Mouse (Mus musculus) cerebellum, adult 11-12 months (tissue): ENCODE data around the gene Olfr448.

ENCODE experiments used
- DNase-seq: peaks from one replicate; pipeline ENCODE4 v3.0.0; 2022

Olfr448 gene

DNA sequence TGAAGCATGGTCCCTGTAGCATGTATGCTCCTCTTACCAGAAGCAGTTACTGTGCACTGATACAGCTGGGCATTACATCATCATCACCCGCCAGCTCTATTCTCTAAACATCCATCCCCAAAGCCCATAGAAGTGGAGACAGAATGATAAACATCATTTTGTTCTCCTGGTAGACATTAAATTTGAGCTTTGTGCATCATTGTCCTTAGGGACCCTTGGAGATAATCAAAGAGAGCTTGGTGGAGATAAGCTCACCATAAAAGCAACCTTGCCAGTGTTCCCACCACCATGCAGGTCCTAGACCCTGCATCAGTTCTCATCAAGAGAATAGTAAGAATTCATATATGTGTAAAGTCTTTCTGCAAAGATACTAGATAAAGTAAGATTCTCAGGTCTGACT lies at the start of gene Olfr448:
Gene Olfr448 (plus strand): TSS at position 301 of the 400 bp plus-strand sequence.
- no peak for DNase-seq

DNA sequence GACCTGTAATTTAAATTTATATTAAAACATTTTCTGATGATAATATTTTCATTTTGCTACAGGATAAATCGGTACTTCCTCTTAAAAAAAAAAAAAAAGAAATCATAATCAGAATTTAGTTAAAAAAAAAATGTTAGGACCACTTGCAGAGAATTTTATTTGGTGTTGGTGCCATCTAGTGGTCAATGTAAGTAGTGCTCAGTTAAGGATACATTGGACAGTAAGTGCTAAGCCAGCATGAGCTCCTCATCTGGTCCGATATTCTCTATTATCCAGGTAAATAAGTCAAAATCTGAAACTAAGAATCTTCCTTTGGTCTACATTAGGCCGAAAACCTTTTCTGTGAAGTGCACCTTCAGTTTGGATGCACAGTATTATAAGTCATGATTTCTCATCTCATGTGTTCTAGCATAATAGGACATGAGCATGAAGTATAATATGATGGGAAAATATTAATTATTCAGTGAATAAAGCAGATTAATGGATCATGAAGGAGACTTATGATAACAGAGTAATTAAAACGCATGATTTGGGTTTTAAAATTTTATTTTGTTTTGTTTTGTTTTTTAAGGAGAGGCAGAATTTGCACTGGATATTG lies 29.9 kb upstream of the Olfr448 start:
- DNase-seq, result no peak

DNA sequence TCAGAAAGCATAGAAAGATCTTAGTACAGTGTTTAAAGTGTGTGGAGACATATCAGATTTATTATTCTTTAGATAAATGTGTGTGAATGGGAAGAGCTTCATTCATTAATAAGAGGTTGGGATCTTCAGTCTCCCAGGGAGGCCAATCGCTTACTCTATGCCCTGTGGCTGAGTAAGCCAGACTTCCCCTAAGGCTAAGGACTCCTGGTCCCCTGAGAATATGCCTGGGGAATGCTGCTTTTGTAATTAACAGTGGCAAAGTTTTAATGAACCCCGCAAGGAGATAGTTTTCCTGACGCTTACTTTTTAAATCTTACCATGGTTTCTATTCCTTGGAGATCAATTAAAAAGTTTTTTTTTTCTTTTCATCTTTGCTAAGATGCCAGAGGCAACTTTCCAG lies 20.5 kb upstream of the Olfr448 start:
- no peak for DNase-seq

DNA sequence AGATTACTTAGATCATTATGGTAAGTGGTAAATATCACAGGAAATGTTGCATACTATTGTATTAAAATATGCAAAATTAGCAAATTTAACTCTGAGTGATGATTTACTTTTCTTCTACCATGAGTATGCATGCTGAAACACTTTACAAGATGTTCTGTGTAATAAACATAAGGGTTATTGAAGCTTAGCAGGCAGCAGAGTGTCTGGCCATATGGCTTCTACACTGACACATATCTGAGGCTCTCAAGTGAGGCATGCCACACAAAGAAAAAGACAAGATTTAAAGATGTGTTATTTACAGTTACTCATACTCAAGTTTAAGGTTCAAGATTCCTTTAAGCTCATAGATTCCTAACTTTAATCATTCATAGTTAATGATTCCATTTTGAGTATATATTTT lies 13.9 kb upstream of the Olfr448 start:
- DNase-seq, result no peak

DNA sequence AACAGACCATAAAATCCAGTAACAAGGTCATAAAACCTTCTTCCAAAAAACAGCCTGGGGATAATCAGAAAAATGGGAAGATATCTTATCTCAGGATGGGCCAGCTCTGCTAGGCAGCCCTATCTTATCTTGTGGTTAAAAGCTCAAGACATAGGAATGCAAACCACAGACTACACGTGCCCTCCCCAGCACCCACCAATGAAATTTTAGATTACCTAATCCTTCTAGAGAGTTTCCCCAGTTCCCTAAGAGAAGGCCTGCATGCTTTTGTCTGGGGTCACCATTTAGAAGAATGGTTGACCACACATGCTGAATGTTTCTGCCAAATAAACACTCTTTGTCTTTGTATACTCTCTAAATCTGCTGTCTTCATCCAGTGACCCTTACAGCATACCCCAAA lies 10.1 kb downstream of the Olfr448 start:
- DNase-seq, result no peak

DNA sequence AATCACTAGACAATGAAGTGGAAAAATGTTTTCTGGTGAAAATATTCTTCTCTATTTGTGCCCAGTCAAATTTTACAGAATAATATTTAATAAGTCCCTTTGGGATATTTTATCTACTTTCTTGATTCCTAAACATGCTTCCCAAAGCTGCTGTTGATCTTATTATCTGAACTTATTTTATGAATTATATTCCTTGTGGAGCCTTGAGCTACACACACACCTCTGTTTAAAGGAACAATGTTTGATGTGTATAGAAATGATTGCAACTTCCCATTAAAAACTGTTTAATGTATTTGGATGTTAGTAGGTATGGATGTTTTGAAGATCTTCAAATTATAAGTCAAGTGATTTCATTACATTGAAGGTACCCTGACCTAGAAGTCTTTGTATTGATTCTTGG lies 18.3 kb downstream of the Olfr448 start, which contains the start of gene Olfr447:
Gene Olfr447 (plus strand): TSS at position 301 of the 400 bp plus-strand sequence.
- no peak for DNase-seq

DNA sequence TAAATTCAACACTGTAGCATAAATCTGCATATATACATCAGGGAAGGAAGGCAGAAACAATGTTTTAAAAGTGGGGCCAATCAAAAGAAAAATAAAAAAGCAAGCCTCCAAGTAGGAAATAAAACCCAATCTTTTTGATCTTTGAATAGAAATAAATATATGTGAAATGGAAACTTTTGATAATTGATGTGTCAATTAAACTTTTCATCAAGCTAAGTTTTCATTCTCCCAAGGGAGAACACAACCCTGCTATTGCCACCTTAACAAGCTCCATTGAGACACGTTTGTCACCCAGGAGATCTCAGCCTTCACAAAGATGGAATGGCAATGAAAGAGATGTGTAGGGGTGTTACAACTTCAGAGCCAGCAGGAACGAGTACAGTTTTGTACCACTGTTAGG lies 30.8 kb downstream of the Olfr448 start, which contains the start of gene Olfr446:
Gene Olfr446 (plus strand): TSS at position 301 of the 400 bp plus-strand sequence.
- no peak for DNase-seq
